Mouse (Mus musculus) heart, embryonic 13.5 days (tissue): ENCODE results near the gene Mrgprd. TPM values are rescaled to one million over a fixed set of nuclear protein-coding genes. Genes with fewer than 3 reads are reported as not detected.
A peak's percentile ranks its signal among the peaks of the same experiment; 100 is the strongest.

Experiments
- ATAC-seq: fragments of 200-750 bp; cut with Nextera tagmentation; 2 replicates; pipeline ENCODE4 v1.8.0; 2017; ENCODE audit warnings: moderate TSS enrichment; ENCODE audit not compliant: insufficient number of reproducible peaks, low FRiP score, low TSS enrichment; ENCODE audit errors: extremely low read depth
- H3K27ac ChIP-seq: fragments of 300-500 bp; sonication (generic); replicated peaks from 2 replicates; pipeline ENCODE4 v1.5.1; 2015; ENCODE audit warnings: moderate library complexity, mild to moderate bottlenecking, inconsistent platforms
- H3K27me3 ChIP-seq: fragments of 300-500 bp; sonication (generic); replicated peaks from 2 replicates; pipeline ENCODE4 v1.6.1; 2015; ENCODE audit warnings: mild to moderate bottlenecking, inconsistent platforms
- H3K36me3 ChIP-seq: fragments of 300-500 bp; sonication (generic); 2 replicates; pipeline ENCODE4 v1.6.1; 2015; ENCODE audit warnings: mild to moderate bottlenecking, inconsistent platforms
- H3K4me1 ChIP-seq: fragments of 300-500 bp; sonication (generic); 2 replicates; pipeline ENCODE4 v1.6.1; 2015; ENCODE audit warnings: inconsistent platforms
- H3K4me2 ChIP-seq: fragments of 300-500 bp; sonication (generic); 2 replicates; pipeline ENCODE4 v1.6.1; 2015; ENCODE audit warnings: inconsistent platforms, mild to moderate bottlenecking, moderate library complexity
- H3K4me3 ChIP-seq: fragments of 300-500 bp; sonication (generic); 2 replicates; pipeline ENCODE4 v1.5.1; 2015; ENCODE audit warnings: moderate library complexity, mild to moderate bottlenecking, inconsistent platforms
- H3K9ac ChIP-seq: fragments of 300-500 bp; sonication (generic); 2 replicates; pipeline ENCODE4 v1.6.1; 2015; ENCODE audit warnings: inconsistent platforms, mild to moderate bottlenecking, moderate library complexity
- H3K9me3 ChIP-seq: fragments of 300-500 bp; sonication (generic); 2 replicates; pipeline ENCODE4 v1.6.1; 2016; ENCODE audit warnings: inconsistent platforms
- WGBS: fragments of 180-500 bp; shearing (Covaris S2); methylation state at CpG from one replicate; pipeline ENCODE4 v1.1.7; 2015; ENCODE audit warnings: mixed read lengths; 5-methylcytosine and 5-hydroxymethylcytosine counted together
- polyA plus RNA-seq: library from polyadenylated mRNA; unstranded; fragments of >200 nt; fragmentation: Nextera tagmentation; extraction: Ambion mirVana; gene quantifications from 2 replicates; pipeline ENCODE4 v1.2.1, GENCODE M21; 2015

Mrgprd gene
- polyA plus RNA-seq, 1 experiment from 2014 or later = not detected

DNA sequence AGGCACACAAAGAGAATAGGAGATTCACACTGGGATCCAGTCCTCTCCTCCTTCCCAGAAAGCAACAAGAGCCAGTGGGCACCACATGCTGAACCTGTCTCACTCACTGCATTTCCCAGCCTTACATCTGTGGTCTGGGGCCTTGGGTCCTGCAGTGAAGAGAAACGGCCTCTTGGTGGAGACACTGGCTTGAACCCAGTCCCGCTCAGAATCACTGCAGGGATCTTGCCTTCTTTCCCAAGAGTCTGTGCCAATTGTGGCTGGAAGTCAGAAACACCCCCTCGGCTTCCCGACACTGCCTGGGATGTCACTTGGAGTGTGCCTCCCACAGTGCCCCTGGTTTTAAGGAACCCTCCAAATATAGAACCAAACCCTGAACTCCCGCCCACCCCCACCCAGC is 25.3 kb upstream of the Mrgprd start:
- no peak for ATAC-seq
- Histone ChIP-seq H3K4me2 (no peak overlapping the region), H3K9me3 (no peaks in the 10 kb centered on the region), H3K4me1 (peaks cover 13% of the 10 kb centered on the region), H3K27me3 (no peaks in the 10 kb centered on the region), H3K4me3 (no peak overlapping the region), H3K27ac (no peak overlapping the region), H3K36me3 (no peaks in the 10 kb centered on the region), H3K9ac (no peak overlapping the region)
- 22% methylated on average over 5 of the region's 5 CpGs for WGBS

DNA sequence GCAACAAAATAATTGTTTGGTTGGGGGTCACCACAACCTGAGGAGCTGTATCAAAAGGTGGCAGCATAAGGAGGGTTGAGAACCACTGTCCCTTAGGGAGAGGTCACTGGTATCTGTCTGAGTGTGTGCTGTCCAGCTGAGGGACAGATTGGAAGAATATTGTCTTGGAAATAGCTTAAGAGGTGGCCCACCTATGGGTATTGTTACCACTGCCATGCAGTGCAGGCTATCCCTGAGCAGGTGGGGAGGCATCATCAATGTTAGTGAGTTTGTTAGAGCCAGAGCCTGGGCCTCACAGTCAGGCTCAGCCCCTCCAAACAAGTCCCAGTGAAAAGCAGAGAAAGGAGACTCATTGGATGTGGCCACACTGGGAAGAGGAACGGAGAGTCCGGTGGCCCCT is 22.8 kb upstream of the Mrgprd start:
- H3K4me2 ChIP-seq = no peak overlapping the region
- no peak for ATAC-seq
- no peaks in the 10 kb centered on the region for H3K27me3 ChIP-seq
- H3K27ac ChIP-seq = no peak overlapping the region
- 75% methylated on average over 2 of the region's 2 CpGs for WGBS
- H3K4me3 ChIP-seq = no peak overlapping the region
- H3K9me3 ChIP-seq = no peaks in the 10 kb centered on the region
- peaks cover 13% of the 10 kb centered on the region for H3K4me1 ChIP-seq
- H3K36me3 ChIP-seq = no peaks in the 10 kb centered on the region
- no peak overlapping the region for H3K9ac ChIP-seq

DNA sequence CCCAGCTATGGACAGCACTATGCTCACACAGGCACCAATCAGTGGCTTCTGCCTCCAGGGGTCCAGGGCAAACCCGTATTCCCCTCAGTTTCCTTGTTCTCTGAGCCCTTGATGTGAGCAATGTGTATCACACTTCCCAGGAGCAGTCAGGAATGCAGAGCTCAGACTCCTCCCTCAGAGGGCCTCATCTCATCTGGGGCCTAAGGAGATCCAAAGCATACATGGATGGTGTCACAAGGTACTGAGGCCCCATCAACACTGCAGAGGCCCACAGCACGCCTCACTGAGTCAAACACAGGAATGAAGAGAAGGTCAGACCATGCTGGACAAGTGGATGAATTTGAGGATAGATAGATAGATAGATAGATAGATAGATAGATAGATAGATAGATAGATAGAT is 21.9 kb upstream of the Mrgprd start:
- Histone ChIP-seq H3K36me3 (no peaks in the 10 kb centered on the region), H3K9me3 (no peaks in the 10 kb centered on the region), H3K27me3 (no peaks in the 10 kb centered on the region), H3K9ac (no peak overlapping the region), H3K4me2 (no peak overlapping the region), H3K4me1 (peaks cover 7% of the 10 kb centered on the region), H3K4me3 (no peak overlapping the region), H3K27ac (no peak overlapping the region)
- WGBS = 57% methylated on average over 2 of the region's 2 CpGs
- no peak for ATAC-seq

DNA sequence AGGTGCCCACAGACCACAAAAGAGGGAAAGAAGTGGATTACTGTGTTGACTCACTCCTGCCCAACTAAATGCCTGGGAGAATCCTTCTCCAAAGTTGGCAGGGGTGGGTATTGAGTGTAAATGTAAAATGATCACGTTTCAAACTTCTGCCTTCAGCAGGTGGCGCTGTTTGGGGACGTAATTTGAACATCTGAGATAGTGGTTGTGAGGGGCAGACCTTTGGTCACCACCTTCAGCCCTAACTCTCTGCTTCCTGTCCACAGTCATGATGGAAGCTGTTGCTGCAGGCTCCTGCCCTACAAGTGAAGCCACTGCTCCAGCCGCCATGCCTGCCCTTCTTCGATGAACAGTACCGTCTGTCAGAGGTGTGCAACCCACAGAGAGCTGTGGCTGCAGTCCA is 20.8 kb upstream of the Mrgprd start:
- no peak for ATAC-seq
- Histone ChIP-seq H3K9ac (no peak overlapping the region), H3K27me3 (no peaks in the 10 kb centered on the region), H3K27ac (no peak overlapping the region), H3K36me3 (no peaks in the 10 kb centered on the region), H3K4me2 (no peak overlapping the region), H3K4me1 (peaks cover 7% of the 10 kb centered on the region), H3K4me3 (no peak overlapping the region), H3K9me3 (no peaks in the 10 kb centered on the region)
- 30% methylated on average over 6 of the region's 6 CpGs for WGBS

DNA sequence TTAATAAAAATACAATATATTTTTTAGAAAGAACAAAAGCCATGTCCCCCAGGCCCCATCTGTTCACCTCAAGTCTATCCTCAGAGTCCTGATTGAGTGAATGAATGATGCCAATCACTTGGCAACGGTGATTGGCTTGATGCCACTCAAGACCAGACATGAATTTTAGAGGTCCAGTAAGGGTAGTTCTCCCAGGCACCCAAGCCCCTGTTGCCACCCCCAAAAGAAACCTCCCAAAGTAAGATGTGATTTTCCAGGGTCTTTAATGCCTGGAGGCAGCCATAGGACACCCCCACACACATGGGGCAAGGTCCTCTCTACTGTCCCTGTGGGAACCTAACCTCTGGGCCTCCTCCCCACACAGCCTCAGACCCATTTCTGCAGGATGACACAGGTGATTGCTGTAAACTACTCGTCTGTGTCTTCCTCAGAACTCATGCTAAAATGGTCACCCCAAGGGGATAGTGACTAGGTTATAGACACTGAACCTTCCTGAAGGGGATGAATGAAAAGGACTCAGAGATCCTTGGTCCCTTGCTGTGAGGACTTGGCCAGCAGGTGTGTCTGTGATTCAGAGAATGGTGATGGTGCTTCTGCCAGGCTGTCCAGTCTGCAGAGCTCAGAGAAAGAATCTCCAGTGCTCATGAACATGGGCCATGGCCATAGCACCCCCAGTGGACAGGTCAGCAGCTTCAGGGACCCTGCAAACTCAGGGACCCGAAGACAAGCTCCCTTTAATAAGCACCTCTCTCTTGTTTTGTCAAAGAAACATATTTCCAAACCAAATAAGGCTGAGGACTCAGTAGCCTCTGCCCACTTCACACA is 15.8 kb upstream of the Mrgprd start:
- H3K4me2 ChIP-seq = no peak overlapping the region
- peaks cover 19% of the 10 kb centered on the region for H3K4me1 ChIP-seq
- H3K4me3 ChIP-seq = no peak overlapping the region
- H3K9ac ChIP-seq = no peak overlapping the region
- no peaks in the 10 kb centered on the region for H3K27me3 ChIP-seq
- no peak for ATAC-seq
- no peak overlapping the region for H3K27ac ChIP-seq
- 54% methylated on average over 3 of the region's 3 CpGs for WGBS
- H3K36me3 ChIP-seq = no peaks in the 10 kb centered on the region
- no peaks in the 10 kb centered on the region for H3K9me3 ChIP-seq

DNA sequence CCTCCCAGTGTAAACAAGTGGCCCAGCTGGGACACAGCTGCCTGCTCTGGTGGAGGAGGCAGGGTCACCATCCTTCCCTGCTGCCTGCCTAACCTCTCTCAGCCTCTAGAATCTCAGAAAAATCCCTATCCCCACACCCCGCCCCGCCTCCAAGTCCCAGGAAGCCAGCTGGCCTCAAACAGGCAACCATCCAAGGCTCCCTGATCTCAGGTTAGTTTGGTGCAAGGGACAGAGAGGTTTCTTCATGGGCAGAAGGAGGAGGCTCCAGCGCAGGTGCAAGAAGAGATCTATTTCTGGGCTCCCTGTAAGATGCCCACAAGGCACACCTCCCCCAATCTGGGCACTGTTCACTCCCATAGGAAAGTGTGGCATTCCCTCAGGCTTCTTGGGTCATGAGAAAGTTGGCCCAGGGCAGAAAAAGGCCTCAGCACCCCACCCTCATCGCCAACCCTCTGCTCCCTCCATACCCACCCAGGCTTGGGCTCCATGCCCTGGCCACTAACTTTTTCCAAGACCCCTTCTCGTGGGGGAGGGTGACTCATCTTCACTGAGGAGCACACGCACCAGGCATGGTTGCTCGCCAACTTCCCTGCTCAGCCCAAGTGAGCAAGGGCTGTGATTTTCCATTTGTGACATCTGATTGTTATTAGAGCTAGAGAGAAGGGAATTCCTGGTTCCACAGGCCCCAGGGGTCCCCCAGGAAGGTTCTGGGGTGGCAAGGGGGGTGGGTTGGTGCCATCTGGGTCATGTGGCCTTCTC is 14.9 kb upstream of the Mrgprd start:
- WGBS = 60% methylated on average over 7 of the region's 7 CpGs
- H3K27ac ChIP-seq = no peak overlapping the region
- no peak overlapping the region for H3K4me3 ChIP-seq
- no peak for ATAC-seq
- H3K27me3 ChIP-seq = no peaks in the 10 kb centered on the region
- peaks cover 19% of the 10 kb centered on the region for H3K4me1 ChIP-seq
- H3K36me3 ChIP-seq = no peaks in the 10 kb centered on the region
- no peak overlapping the region for H3K4me2 ChIP-seq
- no peak overlapping the region for H3K9ac ChIP-seq
- no peaks in the 10 kb centered on the region for H3K9me3 ChIP-seq

DNA sequence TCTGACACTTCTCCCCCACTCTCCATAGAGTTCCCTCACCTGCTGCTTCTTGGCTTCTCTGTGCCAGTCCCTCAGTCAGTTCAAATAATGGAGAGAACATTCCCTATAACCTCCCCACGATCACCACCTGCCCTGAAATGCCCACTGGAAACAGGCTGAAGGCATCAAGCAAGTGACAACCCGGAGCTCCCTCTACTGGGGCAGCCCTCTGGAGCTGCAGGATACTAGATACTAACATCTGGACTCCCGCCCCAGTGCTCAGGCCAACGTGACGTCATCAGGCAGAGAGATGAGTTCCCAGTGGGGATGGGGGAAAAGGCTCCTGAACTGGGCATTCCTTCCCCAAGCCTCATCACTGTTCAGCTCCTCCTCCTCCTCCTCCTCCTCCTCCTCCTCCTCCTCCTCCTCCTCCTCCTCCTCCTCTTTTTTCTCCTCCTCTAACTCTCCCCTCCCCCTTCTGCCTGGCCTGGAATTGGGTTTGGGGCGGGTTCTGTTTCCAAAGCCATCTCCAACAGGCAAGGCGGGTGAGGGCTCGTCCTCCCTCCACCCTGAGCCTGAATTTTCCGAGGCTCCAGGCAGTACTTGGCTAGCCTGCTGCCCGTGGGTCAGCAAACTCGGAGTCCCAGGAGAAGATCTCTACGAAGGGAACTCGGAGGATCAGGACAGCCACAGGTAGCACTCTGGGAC is 14.2 kb upstream of the Mrgprd start, which contains the start of gene Mrgprf:
TSS of gene Mrgprf (plus strand) at position 508 of the 687 bp plus-strand sequence.
- no peaks in the 10 kb centered on the region for H3K27me3 ChIP-seq
- 29% methylated on average over 12 of the region's 13 CpGs for WGBS
- peaks cover 19% of the 10 kb centered on the region for H3K4me1 ChIP-seq
- ATAC-seq = no peak
- H3K27ac ChIP-seq = no peak within 1 kb of the TSS
- H3K4me2 ChIP-seq = no peak within 1 kb of the TSS
- no peak within 1 kb of the TSS for H3K9ac ChIP-seq
- no peaks in the 10 kb centered on the region for H3K9me3 ChIP-seq
- H3K4me3 ChIP-seq = no peak within 1 kb of the TSS
- no peaks in the 10 kb centered on the region for H3K36me3 ChIP-seq

DNA sequence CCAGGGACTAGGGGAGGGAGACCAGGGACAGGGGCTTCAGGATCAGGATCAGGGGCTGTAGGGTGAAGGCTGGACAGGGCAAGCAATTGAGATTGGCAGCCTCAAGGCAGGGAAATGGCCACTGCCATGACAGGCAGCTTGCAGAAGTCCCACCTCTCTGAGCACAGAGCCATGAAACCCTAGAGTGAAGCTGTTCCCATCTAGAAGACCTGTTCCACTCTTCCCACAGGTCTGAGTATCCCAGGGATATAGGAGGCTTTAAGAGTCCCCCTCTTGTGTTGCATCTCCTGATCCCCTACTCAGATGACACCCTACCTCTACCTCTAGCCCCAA is 13.7 kb upstream of the Mrgprd start:
- Histone ChIP-seq H3K36me3 (no peaks in the 10 kb centered on the region), H3K4me3 (no peak overlapping the region), H3K4me2 (no peak overlapping the region), H3K4me1 (peaks cover 19% of the 10 kb centered on the region), H3K27me3 (no peaks in the 10 kb centered on the region), H3K9me3 (no peaks in the 10 kb centered on the region), H3K27ac (no peak overlapping the region), H3K9ac (no peak overlapping the region)
- ATAC-seq = no peak

DNA sequence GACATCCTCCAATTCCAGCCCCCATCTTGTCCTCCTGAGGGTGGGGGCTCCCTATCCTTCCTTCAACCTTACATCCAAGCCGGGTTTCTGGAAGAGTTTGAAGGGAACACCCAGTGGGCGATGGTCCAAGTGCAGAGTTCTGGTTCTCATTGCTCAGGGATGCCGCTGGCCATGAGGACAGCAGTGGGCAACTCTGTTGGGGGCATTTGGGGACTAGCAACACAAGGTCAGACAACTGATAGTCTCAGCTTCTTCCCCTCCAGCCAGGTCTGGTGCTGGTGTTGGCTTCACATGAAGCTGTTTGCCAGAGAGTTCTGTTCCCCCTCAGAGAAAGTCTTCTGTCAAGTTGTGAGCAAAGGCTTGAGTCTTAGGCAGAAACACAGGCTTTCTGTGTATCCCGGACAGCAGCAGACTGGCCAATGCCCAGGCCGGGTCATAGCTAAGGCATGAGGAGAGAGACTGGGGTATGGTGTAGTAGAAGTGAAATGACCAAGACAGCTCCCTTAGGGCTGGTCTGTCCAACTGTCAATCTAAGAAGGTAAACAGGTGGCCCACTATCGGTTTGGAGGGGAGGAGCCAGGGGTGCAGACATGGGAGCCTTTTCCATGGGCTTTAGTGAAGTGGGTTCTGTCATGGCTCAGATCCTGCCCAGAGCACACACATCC is 13.2 kb upstream of the Mrgprd start:
- Histone ChIP-seq H3K4me1 (peaks cover 19% of the 10 kb centered on the region), H3K4me3 (no peak overlapping the region), H3K9me3 (no peaks in the 10 kb centered on the region), H3K27me3 (no peaks in the 10 kb centered on the region), H3K9ac (no peak overlapping the region), H3K4me2 (no peak overlapping the region), H3K36me3 (no peaks in the 10 kb centered on the region), H3K27ac (no peak overlapping the region)
- no peak for ATAC-seq
- 77% methylated on average over 6 of the region's 6 CpGs for WGBS

DNA sequence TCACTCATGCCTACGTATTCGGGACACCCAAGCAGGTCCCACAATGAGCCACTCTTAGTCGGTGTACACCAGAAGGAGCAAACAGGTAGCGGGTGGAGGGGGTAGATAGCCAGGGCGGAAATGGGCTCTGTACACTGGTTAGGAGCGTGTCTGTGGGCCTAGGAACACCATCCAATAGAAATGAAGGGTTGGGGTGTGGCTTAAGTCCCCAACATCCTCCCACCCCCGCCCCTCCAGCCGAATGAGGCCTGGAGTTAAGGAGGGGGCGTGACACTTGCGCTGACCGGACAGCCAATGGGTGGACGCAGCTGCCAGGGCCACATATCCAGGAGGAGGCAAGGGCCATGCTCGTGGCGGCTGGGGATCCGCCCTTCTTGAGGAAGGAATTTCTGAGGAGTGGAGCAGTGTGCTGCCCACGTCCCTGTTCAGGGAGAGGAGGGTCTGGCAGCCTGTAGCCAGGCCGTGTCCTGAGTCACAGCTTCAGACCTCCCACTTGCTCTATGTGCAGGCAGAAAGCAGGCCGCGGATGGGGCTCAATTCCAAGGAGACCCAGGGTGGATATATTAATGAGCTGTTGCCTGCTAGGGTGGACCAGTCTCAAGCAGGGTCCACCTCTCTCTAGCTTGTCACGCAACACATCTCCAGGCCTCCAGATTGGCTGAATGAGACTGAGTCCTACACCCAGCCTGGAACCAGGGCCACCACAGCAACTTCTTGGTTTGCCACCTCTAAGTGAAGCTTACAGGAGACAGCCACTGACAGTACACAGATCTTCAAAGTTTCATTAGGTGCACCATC is 11.9 kb upstream of the Mrgprd start:
- H3K27ac ChIP-seq = peak overlapping the region; percentile 36; the same call in 1 of the 2 replicates
- H3K27me3 ChIP-seq = 0 out of 2 replicates have a peak, but pooled peaks cover 2% of the 10 kb centered on the region
- H3K4me1 ChIP-seq = peaks cover 19% of the 10 kb centered on the region
- H3K4me2 ChIP-seq = peak overlapping the region; percentile 66
- H3K9ac ChIP-seq = peak overlapping the region; percentile 66
- ATAC-seq = peak; percentile 64; the same call in 1 of the 2 replicates
- H3K9me3 ChIP-seq = no peaks in the 10 kb centered on the region
- peak overlapping the region; percentile 33 for H3K4me3 ChIP-seq
- no peaks in the 10 kb centered on the region for H3K36me3 ChIP-seq
- WGBS = 7% methylated on average over 20 of the region's 20 CpGs
